Mouse (Mus musculus): ENCODE results near the gene Rhox4c. TPM values are rescaled to one million over a fixed set of nuclear protein-coding genes. Genes with fewer than 3 reads are reported as not detected.

Gene Rhox4c
- polyA plus RNA-seq (2012; rRNA removed), result not detected in 2 replicates

GRCm38 (mm10) chrX:37480037-37480436 is at the start of gene Rhox4c:
Rhox4c (plus strand) TSS chrX:37480337.

GRCm38 (mm10) chrX:37432194-37432593 is 47.9 kb upstream of the Rhox4c start, which contains the start of gene Rhox4b:
Rhox4b (plus strand) TSS chrX:37432494.

GRCm38 (mm10) chrX:37453380-37453779 is 26.8 kb upstream of the Rhox4c start, which contains the start of gene Rhox2c:
Rhox2c (plus strand) TSS chrX:37453680.

GRCm38 (mm10) chrX:37458285-37458684 is 21.9 kb upstream of the Rhox4c start, which contains the start of gene Rhox3c:
Rhox3c (plus strand) TSS chrX:37458585.

GRCm38 (mm10) chrX:37514059-37514458 is 33.9 kb downstream of the Rhox4c start, which contains the start of gene Rhox4d:
Rhox4d (plus strand) TSS chrX:37514359.

GRCm38 (mm10) chrX:37530152-37530551 is 50.0 kb downstream of the Rhox4c start, which contains the start of gene Rhox2e:
Rhox2e (plus strand) TSS chrX:37530452.

Other genes with a start within 250 kb of the Rhox4c start
- gene Rhox2a, start 235.4 kb upstream of the Rhox4c start, polyA plus RNA-seq (2012; rRNA removed), result not detected in 2 replicates
- not detected in 2 replicates for gene Rhox3a, start 230.4 kb upstream of the Rhox4c start, polyA plus RNA-seq (2012; rRNA removed)
- not detected in 2 replicates for gene Rhox4a, start 215.0 kb upstream of the Rhox4c start, polyA plus RNA-seq (2012; rRNA removed)
- not detected in 2 replicates for gene Rhox3a2, start 100.3 kb upstream of the Rhox4c start, polyA plus RNA-seq (2012; rRNA removed)
- not detected in 2 replicates for gene Rhox4a2, start 89.5 kb upstream of the Rhox4c start, polyA plus RNA-seq (2012; rRNA removed)
- gene Rhox2b, start 68.3 kb upstream of the Rhox4c start, polyA plus RNA-seq (2012; rRNA removed), result not detected in 2 replicates
- not detected in 2 replicates for gene Rhox4b, start 47.8 kb upstream of the Rhox4c start, polyA plus RNA-seq (2012; rRNA removed)
- gene Rhox2c, start 26.7 kb upstream of the Rhox4c start, polyA plus RNA-seq (2012; rRNA removed), result not detected in 2 replicates
- gene Rhox3c, start 21.8 kb upstream of the Rhox4c start, polyA plus RNA-seq (2012; rRNA removed), result not detected in 2 replicates
- not detected in 2 replicates for gene Rhox2d, start 13.1 kb downstream of the Rhox4c start, polyA plus RNA-seq (2012; rRNA removed)
- not detected in 2 replicates for gene Rhox4d, start 34.0 kb downstream of the Rhox4c start, polyA plus RNA-seq (2012; rRNA removed)
- gene Rhox2e, start 50.1 kb downstream of the Rhox4c start, polyA plus RNA-seq (2012; rRNA removed), result not detected in 2 replicates
- not detected in 2 replicates for gene Rhox3e, start 61.7 kb downstream of the Rhox4c start, polyA plus RNA-seq (2012; rRNA removed)
- gene Rhox4e, start 77.1 kb downstream of the Rhox4c start, polyA plus RNA-seq (2012; rRNA removed), result not detected in 2 replicates
- not detected in 2 replicates for gene Rhox2f, start 91.1 kb downstream of the Rhox4c start, polyA plus RNA-seq (2012; rRNA removed)
- not detected in 2 replicates for gene Rhox3f, start 100.7 kb downstream of the Rhox4c start, polyA plus RNA-seq (2012; rRNA removed)
- not detected in 2 replicates for gene Rhox4f, start 127.4 kb downstream of the Rhox4c start, polyA plus RNA-seq (2012; rRNA removed)
- not detected in 2 replicates for gene Rhox3g, start 148.3 kb downstream of the Rhox4c start, polyA plus RNA-seq (2012; rRNA removed)
- gene Rhox2g, start 163.1 kb downstream of the Rhox4c start, polyA plus RNA-seq (2012; rRNA removed), result not detected in 2 replicates
- gene Rhox4g, start 171.0 kb downstream of the Rhox4c start, polyA plus RNA-seq (2012; rRNA removed), result not detected in 2 replicates
- not detected in 2 replicates for gene Rhox3h, start 188.4 kb downstream of the Rhox4c start, polyA plus RNA-seq (2012; rRNA removed)
- not detected in 2 replicates for gene Rhox2h, start 192.9 kb downstream of the Rhox4c start, polyA plus RNA-seq (2012; rRNA removed)